Mouse (Mus musculus): ENCODE results near the gene Nrxn1. TPM values are rescaled to one million over a fixed set of nuclear protein-coding genes. Genes with fewer than 3 reads are reported as not detected.

Nrxn1 gene
- polyA plus RNA-seq, 1 experiment, result 0.56 TPM

DNA sequence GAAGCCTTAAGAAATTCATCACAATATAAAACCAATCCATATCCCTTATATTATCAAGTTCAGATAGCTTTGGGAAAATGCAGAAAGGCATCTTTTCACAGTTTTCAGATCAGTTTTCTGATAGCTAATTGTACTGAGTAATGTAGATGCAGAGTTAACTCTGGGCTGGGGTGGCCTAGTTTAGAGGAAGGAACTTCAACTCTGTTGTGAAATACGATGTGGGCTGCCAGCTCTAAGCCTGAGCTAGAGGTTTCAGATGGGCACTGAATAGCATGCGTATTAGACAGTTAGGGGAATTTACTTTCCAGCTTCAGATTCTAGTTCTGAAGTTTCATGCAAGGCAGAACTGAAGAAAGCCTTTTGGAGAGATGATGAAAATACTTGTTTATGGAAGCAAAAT is 976.6 kb downstream of the Nrxn1 start:
- DNase-seq, result no peak
- H3K4me1 ChIP-seq (ENCODE audit: control insufficient read depth, insufficient read depth, low read length), result no peaks in the 10 kb centered on the region
- H3K36me3 ChIP-seq (ENCODE audit: control insufficient read depth, insufficient read depth, low read length), result no peaks in the 10 kb centered on the region
- no peak overlapping the region for H3K27ac ChIP-seq (ENCODE audit: insufficient read depth, low read depth, low read length)
- H3K27me3 ChIP-seq (replicated peaks; ENCODE audit: control insufficient read depth, insufficient read depth, low read length), result no peaks in the 10 kb centered on the region
- TF ChIP-seq POLR2A (IDR thresholded peaks at IDR 0.05; ENCODE audit: low read depth, low read length), result no peak
- no peak for TF ChIP-seq CTCF (conservative IDR thresholded peaks at IDR 0.05; ENCODE audit: insufficient read depth, insufficient read length, low read depth, low read length)
- H3K4me3 ChIP-seq (ENCODE audit: insufficient read depth, low read depth, low read length), result no peak overlapping the region
- WGBS, result 64% methylated on average over 2 of the region's 2 CpGs

- 58% methylated on average over 3 of the region's 3 CpGs for WGBS
- H3K36me3 ChIP-seq (ENCODE audit: control insufficient read depth, insufficient read depth, low read length), result no peaks in the 10 kb centered on the region
- H3K27me3 ChIP-seq (replicated peaks; ENCODE audit: control insufficient read depth, insufficient read depth, low read length), result no peaks in the 10 kb centered on the region; the same call in 1 of the 2 replicates
- TF ChIP-seq POLR2A (IDR thresholded peaks at IDR 0.05; ENCODE audit: low read depth, low read length) (no peak), CTCF (conservative IDR thresholded peaks at IDR 0.05; ENCODE audit: insufficient read depth, insufficient read length, low read depth, low read length) (no peak)
- no peak for DNase-seq
- H3K4me3 ChIP-seq (ENCODE audit: insufficient read depth, low read depth, low read length), result no peak overlapping the region
- no peak overlapping the region for H3K27ac ChIP-seq (ENCODE audit: insufficient read depth, low read depth, low read length)
- H3K4me1 ChIP-seq (ENCODE audit: control insufficient read depth, insufficient read depth, low read length), result no peaks in the 10 kb centered on the region
Measured at GRCm38 (mm10) chr17:90094999-90095398, 997.9 kb downstream of the Nrxn1 start.

DNA sequence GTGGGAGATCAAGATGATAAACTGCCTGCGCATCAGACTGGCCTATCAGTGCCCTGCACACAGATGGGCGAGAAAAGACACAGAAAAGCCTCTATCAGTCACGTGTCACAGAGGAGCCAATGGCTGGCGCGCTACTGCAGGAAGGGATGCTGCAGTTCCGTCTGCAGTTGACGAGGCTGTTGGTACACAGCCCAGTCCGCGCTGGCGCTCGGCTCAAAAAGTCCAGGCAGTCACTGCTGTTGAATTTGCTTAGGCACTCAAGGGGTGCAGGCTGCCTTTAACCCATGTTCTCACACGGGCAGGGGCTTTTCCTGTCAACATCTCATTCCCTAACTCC is 1004.6 kb downstream of the Nrxn1 start:
- 5% methylated on average over 12 of the region's 12 CpGs for WGBS
- Histone ChIP-seq H3K27me3 (replicated peaks; ENCODE audit: control insufficient read depth, insufficient read depth, low read length) (no peaks in the 10 kb centered on the region; the same call in 1 of the 2 replicates), H3K4me3 (ENCODE audit: insufficient read depth, low read depth, low read length) (no peak overlapping the region), H3K4me1 (ENCODE audit: control insufficient read depth, insufficient read depth, low read length) (no peaks in the 10 kb centered on the region), H3K36me3 (ENCODE audit: control insufficient read depth, insufficient read depth, low read length) (no peaks in the 10 kb centered on the region), H3K27ac (ENCODE audit: insufficient read depth, low read depth, low read length) (no peak overlapping the region)
- peak; percentile 12 for DNase-seq
- no peak for TF ChIP-seq POLR2A (IDR thresholded peaks at IDR 0.05; ENCODE audit: low read depth, low read length)
- no peak for TF ChIP-seq CTCF (conservative IDR thresholded peaks at IDR 0.05; ENCODE audit: insufficient read depth, insufficient read length, low read depth, low read length)

- no peaks in the 10 kb centered on the region for H3K36me3 ChIP-seq (ENCODE audit: control insufficient read depth, insufficient read depth, low read length)
- 57% methylated on average over 11 of the region's 11 CpGs for WGBS
- no peak overlapping the region for H3K4me3 ChIP-seq (ENCODE audit: insufficient read depth, low read depth, low read length)
- no peak for DNase-seq
- no peaks in the 10 kb centered on the region for H3K4me1 ChIP-seq (ENCODE audit: control insufficient read depth, insufficient read depth, low read length)
- no peak overlapping the region for H3K27ac ChIP-seq (ENCODE audit: insufficient read depth, low read depth, low read length)
- no peaks in the 10 kb centered on the region; the same call in 1 of the 2 replicates for H3K27me3 ChIP-seq (replicated peaks; ENCODE audit: control insufficient read depth, insufficient read depth, low read length)
- TF ChIP-seq CTCF (conservative IDR thresholded peaks at IDR 0.05; ENCODE audit: insufficient read depth, insufficient read length, low read depth, low read length) (no peak), POLR2A (IDR thresholded peaks at IDR 0.05; ENCODE audit: low read depth, low read length) (no peak)
Measured at GRCm38 (mm10) chr17:90087616-90088313, 1005.1 kb downstream of the Nrxn1 start.

DNA sequence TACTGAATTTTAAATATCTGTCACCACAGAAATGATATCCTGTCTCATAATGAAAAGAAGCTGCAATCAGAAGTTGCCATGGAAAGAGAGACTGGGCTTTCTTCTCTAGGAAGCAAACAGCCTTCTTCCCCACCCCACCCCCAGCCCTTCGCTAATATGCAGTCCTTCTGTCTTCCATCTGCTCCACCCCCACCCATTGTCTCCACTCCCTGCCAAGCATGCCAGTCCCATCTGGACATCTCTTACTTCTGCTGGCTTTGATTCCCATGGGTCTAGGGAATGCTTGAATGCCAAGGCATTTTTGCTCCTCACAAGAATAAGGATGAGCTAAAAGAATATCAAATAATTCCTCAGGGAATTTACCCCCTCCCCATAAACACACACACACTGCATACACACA is 1006.0 kb downstream of the Nrxn1 start:
- DNase-seq, result no peak
- Histone ChIP-seq H3K27ac (ENCODE audit: insufficient read depth, low read depth, low read length) (no peak overlapping the region), H3K27me3 (replicated peaks; ENCODE audit: control insufficient read depth, insufficient read depth, low read length) (no peaks in the 10 kb centered on the region; the same call in 1 of the 2 replicates), H3K4me1 (ENCODE audit: control insufficient read depth, insufficient read depth, low read length) (no peaks in the 10 kb centered on the region), H3K36me3 (ENCODE audit: control insufficient read depth, insufficient read depth, low read length) (no peaks in the 10 kb centered on the region), H3K4me3 (ENCODE audit: insufficient read depth, low read depth, low read length) (no peak overlapping the region)
- no peak for TF ChIP-seq POLR2A (IDR thresholded peaks at IDR 0.05; ENCODE audit: low read depth, low read length)
- no peak for TF ChIP-seq CTCF (conservative IDR thresholded peaks at IDR 0.05; ENCODE audit: insufficient read depth, insufficient read length, low read depth, low read length)
- 39% methylated on average over 1 of the region's 1 CpGs for WGBS

- H3K4me1 ChIP-seq (ENCODE audit: control insufficient read depth, insufficient read depth, low read length), result no peaks in the 10 kb centered on the region
- H3K27me3 ChIP-seq (replicated peaks; ENCODE audit: control insufficient read depth, insufficient read depth, low read length), result no peaks in the 10 kb centered on the region
- H3K36me3 ChIP-seq (ENCODE audit: control insufficient read depth, insufficient read depth, low read length), result no peaks in the 10 kb centered on the region
- H3K27ac ChIP-seq (ENCODE audit: insufficient read depth, low read depth, low read length), result no peak overlapping the region
- H3K4me3 ChIP-seq (ENCODE audit: insufficient read depth, low read depth, low read length), result no peak overlapping the region
- 50% methylated on average over 6 of the region's 6 CpGs for WGBS
- DNase-seq, result no peak
- TF ChIP-seq POLR2A (IDR thresholded peaks at IDR 0.05; ENCODE audit: low read depth, low read length) (no peak), CTCF (conservative IDR thresholded peaks at IDR 0.05; ENCODE audit: insufficient read depth, insufficient read length, low read depth, low read length) (no peak)
Measured at GRCm38 (mm10) chr17:90079003-90079402, 1013.9 kb downstream of the Nrxn1 start.

DNA sequence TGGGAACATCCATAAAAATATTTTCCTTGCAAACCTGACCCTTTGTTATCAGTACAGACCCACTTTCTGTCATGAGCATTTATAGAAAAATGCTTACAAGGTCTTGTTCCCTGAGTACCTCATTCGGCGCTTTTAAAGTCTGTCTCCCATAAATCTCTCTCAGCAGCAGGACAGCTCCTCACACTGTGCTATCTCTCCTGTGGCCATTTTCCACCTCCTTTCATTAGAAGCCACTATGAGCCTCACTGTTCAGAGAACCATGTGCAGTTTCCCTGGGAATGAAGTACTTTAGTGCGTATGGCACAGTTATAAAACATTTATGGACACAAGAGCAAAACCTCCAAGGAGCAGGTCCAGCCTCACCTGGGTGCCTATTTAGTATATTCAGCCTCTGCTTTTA is 1014.4 kb downstream of the Nrxn1 start:
- Histone ChIP-seq H3K36me3 (ENCODE audit: control insufficient read depth, insufficient read depth, low read length) (no peaks in the 10 kb centered on the region), H3K27me3 (replicated peaks; ENCODE audit: control insufficient read depth, insufficient read depth, low read length) (no peaks in the 10 kb centered on the region), H3K4me3 (ENCODE audit: insufficient read depth, low read depth, low read length) (no peak overlapping the region), H3K27ac (ENCODE audit: insufficient read depth, low read depth, low read length) (no peak overlapping the region), H3K4me1 (ENCODE audit: control insufficient read depth, insufficient read depth, low read length) (no peaks in the 10 kb centered on the region)
- no peak for TF ChIP-seq CTCF (conservative IDR thresholded peaks at IDR 0.05; ENCODE audit: insufficient read depth, insufficient read length, low read depth, low read length)
- no peak for DNase-seq
- 37% methylated on average over 3 of the region's 3 CpGs for WGBS

All from kidney, adult 2 months (tissue).